Mouse (Mus musculus): ENCODE measurements at regions not wholly inside any gene's neighbourhood (a gene's known extent, or its start where the extent isn't known, plus 50 kb on each side); places are given as distances from the start of the nearest gene placed in this dataset.
A peak's percentile ranks its signal among the peaks of the same experiment; 100 is the strongest.

GRCm38 (mm10) chr6:31660778-31661177 is 97.0 kb upstream of the Podxl start:
- H3K27me3 ChIP-seq (ENCODE audit: poor library complexity, severe bottlenecking), result peaks cover 19% of the 10 kb centered on the region; the same call in 1 of the 2 replicates
- H3K4me3 ChIP-seq, result no peak overlapping the region
- WGBS, result 15% methylated on average over 8 of the region's 8 CpGs
- H3K36me3 ChIP-seq (replicated peaks), result no peaks in the 10 kb centered on the region
- no peaks in the 10 kb centered on the region for H3K9me3 ChIP-seq
- peak; percentile 70 for DNase-seq (ENCODE audit: extremely low spot score, low spot score)
- peaks cover 2% of the 10 kb centered on the region; the same call in 1 of the 2 replicates for H3K4me1 ChIP-seq
- no peak overlapping the region for H3K27ac ChIP-seq

GRCm38 (mm10) chr6:31659901-31660300 is 96.1 kb upstream of the Podxl start:
- Histone ChIP-seq H3K4me1 (no peaks in the 10 kb centered on the region), H3K36me3 (replicated peaks) (no peaks in the 10 kb centered on the region), H3K27me3 (ENCODE audit: poor library complexity, severe bottlenecking) (peaks cover 12% of the 10 kb centered on the region; the same call in 1 of the 2 replicates), H3K9me3 (no peaks in the 10 kb centered on the region), H3K4me3 (no peak overlapping the region), H3K27ac (no peak overlapping the region)
- no peak for DNase-seq (ENCODE audit: extremely low spot score, low spot score)
- 73% methylated on average over 4 of the region's 4 CpGs for WGBS

GRCm38 (mm10) chr6:31658447-31659199 is 94.8 kb upstream of the Podxl start:
- Histone ChIP-seq H3K27ac (no peak overlapping the region), H3K4me1 (no peaks in the 10 kb centered on the region), H3K27me3 (ENCODE audit: poor library complexity, severe bottlenecking) (peaks cover 8% of the 10 kb centered on the region; the same call in 1 of the 2 replicates), H3K36me3 (replicated peaks) (no peaks in the 10 kb centered on the region), H3K4me3 (no peak overlapping the region), H3K9me3 (no peaks in the 10 kb centered on the region)
- WGBS, result 89% methylated on average over 19 of the region's 19 CpGs
- DNase-seq (ENCODE audit: extremely low spot score, low spot score), result no peak

- no peak overlapping the region for H3K27ac ChIP-seq
- H3K27me3 ChIP-seq (ENCODE audit: poor library complexity, severe bottlenecking), result no peaks in the 10 kb centered on the region
- no peaks in the 10 kb centered on the region for H3K36me3 ChIP-seq (replicated peaks)
- 61% methylated on average over 7 of the region's 7 CpGs for WGBS
- DNase-seq (ENCODE audit: extremely low spot score, low spot score), result no peak
- no peak overlapping the region for H3K4me3 ChIP-seq
- no peaks in the 10 kb centered on the region for H3K4me1 ChIP-seq
- H3K9me3 ChIP-seq, result no peaks in the 10 kb centered on the region
Observed at GRCm38 (mm10) chr6:31650791-31651476, 87.2 kb upstream of the Podxl start.

GRCm38 (mm10) chr6:31645261-31645660 is 81.5 kb upstream of the Podxl start:
- H3K9me3 ChIP-seq, result no peaks in the 10 kb centered on the region
- H3K4me1 ChIP-seq, result peaks cover 9% of the 10 kb centered on the region
- H3K4me3 ChIP-seq, result no peak overlapping the region
- no peaks in the 10 kb centered on the region for H3K27me3 ChIP-seq (ENCODE audit: poor library complexity, severe bottlenecking)
- DNase-seq (ENCODE audit: extremely low spot score, low spot score), result no peak
- 96% methylated on average over 6 of the region's 6 CpGs for WGBS
- no peak overlapping the region for H3K27ac ChIP-seq
- no peaks in the 10 kb centered on the region for H3K36me3 ChIP-seq (replicated peaks)

GRCm38 (mm10) chr6:31644504-31644903 is 80.7 kb upstream of the Podxl start:
- no peaks in the 10 kb centered on the region for H3K9me3 ChIP-seq

GRCm38 (mm10) chr6:31642451-31642942 is 78.7 kb upstream of the Podxl start:
- no peak for DNase-seq (ENCODE audit: extremely low spot score, low spot score)
- WGBS, result 37% methylated on average over 13 of the region's 13 CpGs
- H3K4me1 ChIP-seq, result peaks cover 25% of the 10 kb centered on the region
- no peaks in the 10 kb centered on the region for H3K9me3 ChIP-seq
- H3K27ac ChIP-seq, result peak overlapping the region; percentile 74
- no peak overlapping the region for H3K4me3 ChIP-seq
- no peaks in the 10 kb centered on the region for H3K36me3 ChIP-seq (replicated peaks)
- H3K27me3 ChIP-seq (ENCODE audit: poor library complexity, severe bottlenecking), result peaks cover 14% of the 10 kb centered on the region

More at GRCm38 (mm10) chr6:31644504-31644903, 80.7 kb upstream of the Podxl start:
- Histone ChIP-seq H3K4me3 (no peak overlapping the region), H3K4me1 (peaks cover 9% of the 10 kb centered on the region), H3K27me3 (ENCODE audit: poor library complexity, severe bottlenecking) (no peaks in the 10 kb centered on the region), H3K36me3 (replicated peaks) (no peaks in the 10 kb centered on the region), H3K27ac (no peak overlapping the region)
- 80% methylated on average over 5 of the region's 5 CpGs for WGBS
- no peak for DNase-seq (ENCODE audit: extremely low spot score, low spot score)

- WGBS, result 49% methylated on average over 2 of the region's 2 CpGs
Observed at GRCm38 (mm10) chr6:31640745-31641144, 77.0 kb upstream of the Podxl start.

GRCm38 (mm10) chr6:31639460-31639859 is 75.7 kb upstream of the Podxl start:
- H3K4me3 ChIP-seq, result no peak overlapping the region
- no peak overlapping the region for H3K27ac ChIP-seq
- H3K27me3 ChIP-seq (ENCODE audit: poor library complexity, severe bottlenecking), result peaks cover 29% of the 10 kb centered on the region
- H3K4me1 ChIP-seq, result peaks cover 36% of the 10 kb centered on the region
- no peaks in the 10 kb centered on the region for H3K36me3 ChIP-seq (replicated peaks)
- no peaks in the 10 kb centered on the region for H3K9me3 ChIP-seq
- WGBS, result 19% methylated on average over 2 of the region's 2 CpGs
- peak; percentile 71 for DNase-seq (ENCODE audit: extremely low spot score, low spot score)

More at GRCm38 (mm10) chr6:31640745-31641144, 77.0 kb upstream of the Podxl start:
- Histone ChIP-seq H3K9me3 (no peaks in the 10 kb centered on the region), H3K36me3 (replicated peaks) (no peaks in the 10 kb centered on the region), H3K4me3 (no peak overlapping the region), H3K27me3 (ENCODE audit: poor library complexity, severe bottlenecking) (peaks cover 29% of the 10 kb centered on the region), H3K27ac (no peak overlapping the region), H3K4me1 (peaks cover 36% of the 10 kb centered on the region)
- no peak for DNase-seq (ENCODE audit: extremely low spot score, low spot score)

GRCm38 (mm10) chr6:31638434-31639220 is 74.8 kb upstream of the Podxl start:
- Histone ChIP-seq H3K4me3 (peak overlapping the region; percentile 11; the same call in 1 of the 2 replicates), H3K4me1 (peaks cover 36% of the 10 kb centered on the region), H3K27me3 (ENCODE audit: poor library complexity, severe bottlenecking) (peaks cover 29% of the 10 kb centered on the region), H3K36me3 (replicated peaks) (no peaks in the 10 kb centered on the region), H3K27ac (peak overlapping the region; percentile 63), H3K9me3 (no peaks in the 10 kb centered on the region)
- 27% methylated on average over 13 of the region's 13 CpGs for WGBS
- DNase-seq (ENCODE audit: extremely low spot score, low spot score), result no peak

- 0 out of 2 replicates have a peak overlapping the region, but pooled peaks have one; percentile 17 for H3K27ac ChIP-seq
- H3K4me3 ChIP-seq, result peak overlapping the region; percentile 11; the same call in 1 of the 2 replicates
- H3K4me1 ChIP-seq, result peaks cover 31% of the 10 kb centered on the region
- no peaks in the 10 kb centered on the region for H3K9me3 ChIP-seq
- 11% methylated on average over 16 of the region's 16 CpGs for WGBS
- peaks cover 29% of the 10 kb centered on the region for H3K27me3 ChIP-seq (ENCODE audit: poor library complexity, severe bottlenecking)
- no peak for DNase-seq (ENCODE audit: extremely low spot score, low spot score)
- H3K36me3 ChIP-seq (replicated peaks), result no peaks in the 10 kb centered on the region
Observed at GRCm38 (mm10) chr6:31637371-31638052, 73.7 kb upstream of the Podxl start.

- Histone ChIP-seq H3K9me3 (no peaks in the 10 kb centered on the region), H3K27me3 (ENCODE audit: poor library complexity, severe bottlenecking) (peaks cover 29% of the 10 kb centered on the region), H3K27ac (0 out of 2 replicates have a peak overlapping the region, but pooled peaks have one; percentile 17), H3K4me1 (peaks cover 27% of the 10 kb centered on the region), H3K36me3 (replicated peaks) (no peaks in the 10 kb centered on the region), H3K4me3 (no peak overlapping the region)
- DNase-seq (ENCODE audit: extremely low spot score, low spot score), result no peak
- 21% methylated on average over 9 of the region's 9 CpGs for WGBS
Observed at GRCm38 (mm10) chr6:31636954-31637353, 73.2 kb upstream of the Podxl start.

Data from forebrain, embryonic 10.5 days (tissue).